Mouse (Mus musculus): Measurements from ENCODE around the gene Mypop.

DNA sequence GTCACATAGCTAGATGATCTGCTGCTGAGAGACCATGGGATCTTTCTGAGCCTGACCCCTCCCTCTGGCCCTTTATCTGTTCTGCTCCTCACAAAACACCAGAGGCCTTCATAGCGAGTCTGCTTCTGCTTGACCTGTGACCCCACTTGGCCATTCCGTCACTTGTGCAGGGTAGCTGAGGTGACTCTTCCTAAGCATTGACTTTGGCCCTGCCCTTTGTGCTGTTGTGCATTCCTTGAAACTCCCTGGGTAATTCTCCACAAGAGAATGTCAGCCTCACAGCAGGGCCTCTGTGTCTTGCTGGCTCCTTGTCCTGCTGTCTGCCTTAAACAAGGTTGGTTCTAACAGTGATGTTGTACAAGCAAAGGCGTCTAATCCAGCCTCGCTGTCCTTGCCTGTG, 40.6 kb downstream of the Mypop start:
- TF ChIP-seq TAL1 (IDR thresholded peaks at IDR 0.05; ENCODE audit: low read length): no peak
- TF ChIP-seq GATA1 (IDR thresholded peaks at IDR 0.05; ENCODE audit: low read length): no peak

Data from erythroblast, embryonic 14.5 days (primary cell).